ENCODE assay signal across 13 mouse cellular contexts in the genomic region with DNA sequence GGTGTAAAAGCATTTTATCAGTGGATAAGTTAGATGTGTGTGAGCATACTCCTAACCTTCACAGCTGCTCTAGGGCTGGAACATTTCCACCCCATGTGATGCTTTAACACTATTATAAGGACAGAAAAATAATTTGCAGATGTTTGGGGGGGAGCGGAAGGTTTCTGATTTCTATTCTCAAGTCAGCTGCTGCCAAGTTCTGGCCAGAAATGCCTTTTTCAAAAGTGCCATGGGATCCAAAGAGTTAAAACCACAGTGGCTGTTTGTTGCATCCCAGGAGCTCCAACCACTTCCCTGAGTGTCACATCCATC.
"Had no signal": no experiment of that assay in that cellular context is flagged by ENCODE, and none has a peak within 500 bp of the region (broad histone marks: within the 10 kb centered on the region; RNA-seq: fewer than 3 reads in every experiment).

No protein-coding gene starts in this region.

- H3K27me3 ChIP-seq: kidney, embryonic 15.5 days; liver, embryonic 15.5 days; megakaryocyte, embryonic 14.5 days; midbrain, embryonic 12.5 days; neural tube, embryonic 15.5 days had no signal

- H3K27ac ChIP-seq: kidney, embryonic 15.5 days; limb, embryonic 12.5 days; liver, embryonic 15.5 days; macrophage; midbrain, embryonic 12.5 days; neural tube, embryonic 15.5 days had no signal

- H3K4me2 ChIP-seq: kidney, embryonic 15.5 days; limb, embryonic 12.5 days; liver, embryonic 11.5 days; liver, embryonic 15.5 days; midbrain, embryonic 12.5 days; neural tube, embryonic 15.5 days had no signal

- H3K4me3 ChIP-seq: kidney, embryonic 15.5 days; limb, embryonic 12.5 days; liver, embryonic 15.5 days; megakaryocyte, embryonic 14.5 days; midbrain, embryonic 12.5 days; myocyte; neural tube, embryonic 15.5 days had no signal

- H3K9ac ChIP-seq: kidney, embryonic 15.5 days; limb, embryonic 12.5 days; liver, embryonic 15.5 days; midbrain, embryonic 12.5 days; neural tube, embryonic 15.5 days had no signal

- H3K36me3 ChIP-seq: kidney, embryonic 15.5 days; limb, embryonic 12.5 days; liver, embryonic 15.5 days had no signal

- ATAC-seq: intestine, embryonic 16.5 days had no signal

- H3K4me1 ChIP-seq: limb, embryonic 12.5 days; midbrain, embryonic 12.5 days had no signal

- H3K9me3 ChIP-seq: kidney, embryonic 15.5 days; limb, embryonic 12.5 days; liver, embryonic 15.5 days; megakaryocyte, embryonic 14.5 days; midbrain, embryonic 12.5 days; neural tube, embryonic 15.5 days had no signal

- DNase-seq: kidney, adult 2 months; kidney, postnatal 14 days; right cerebral cortex, postnatal 25 days had no signal
